Mouse (Mus musculus) frontal cortex, adult (tissue): ENCODE measurements around the gene Gm2030.
"Not testable (repeated sequence)": the region's sequence is repeated elsewhere in the genome, so short reads cannot be mapped to it uniquely, and the experiment has no call there.

Experiments
- ATAC-seq: cut with Nextera tagmentation; 2 replicates; pipeline ENCODE4 v1.9.2; 2017; ENCODE audit warnings: mild to moderate bottlenecking, moderate library complexity, mixed read lengths; ENCODE audit not compliant: low TSS enrichment

The Gm2030 gene

DNA sequence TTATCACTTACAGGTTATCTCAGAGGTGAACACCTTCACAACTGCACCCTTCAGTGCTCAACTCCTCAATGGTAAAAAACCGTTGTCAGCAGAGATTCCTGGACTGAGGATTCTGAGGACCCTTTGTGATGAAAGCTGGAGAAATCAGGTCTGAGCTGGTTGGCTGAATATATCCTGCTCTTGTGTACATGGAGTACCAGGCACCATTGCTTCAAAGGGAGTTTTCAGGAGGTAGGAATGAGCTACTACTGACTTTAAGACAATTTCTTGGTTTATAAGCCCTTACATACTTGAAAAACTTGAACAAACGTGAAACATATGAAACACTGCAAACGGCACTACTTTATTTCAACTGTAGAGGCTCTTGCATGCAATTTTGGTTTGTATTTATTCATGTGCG lies at the start of gene Gm2030:
Gene Gm2030, minus strand, starts transcription at position 101 of the 400 bp plus-strand sequence.
- not testable (repeated sequence) for ATAC-seq
